Mouse (Mus musculus) liver, embryonic 11.5 days (tissue): ENCODE measurements around the gene Slc5a6. TPM values are rescaled to one million over a fixed set of nuclear protein-coding genes. Genes with fewer than 3 reads are reported as not detected.
"Not testable (repeated sequence)": the region's sequence is repeated elsewhere in the genome, so short reads cannot be mapped to it uniquely, and the experiment has no call there.

Experiments
- ATAC-seq: fragments of 200-750 bp; cut with Nextera tagmentation; replicated peaks from 2 replicates; pipeline ENCODE4 v1.8.0; 2017; ENCODE audit warnings: moderate number of reproducible peaks, mild to moderate bottlenecking, moderate TSS enrichment, moderate library complexity; ENCODE audit not compliant: low FRiP score
- DNase-seq: peaks from one replicate; pipeline ENCODE4 v3.0.0-alpha.2; 2017; ENCODE audit warnings: low spot score
- H3K27ac ChIP-seq: fragments of 300-500 bp; sonication (generic); 2 replicates; pipeline ENCODE4 v1.5.1; 2014; ENCODE audit warnings: mild to moderate bottlenecking, low read depth, low read length, control low read depth
- H3K27me3 ChIP-seq: fragments of 300-500 bp; sonication (generic); replicated peaks from 2 replicates; pipeline ENCODE4 v1.6.1; 2014; ENCODE audit warnings: low read length, mixed read lengths; ENCODE audit not compliant: control insufficient read depth, insufficient read depth
- H3K36me3 ChIP-seq: fragments of 300-500 bp; sonication (generic); 2 replicates; pipeline ENCODE4 v1.6.1; 2014; ENCODE audit warnings: mild to moderate bottlenecking, low read length, moderate library complexity, mixed read lengths; ENCODE audit not compliant: control insufficient read depth, insufficient read depth
- H3K4me1 ChIP-seq: fragments of 300-500 bp; sonication (generic); replicated peaks from 2 replicates; pipeline ENCODE4 v1.6.1; 2014; ENCODE audit warnings: low read length, mixed read lengths; ENCODE audit not compliant: control insufficient read depth, insufficient read depth
- H3K4me2 ChIP-seq: fragments of 300-500 bp; sonication (generic); 2 replicates; pipeline ENCODE4 v1.6.1; 2014; ENCODE audit warnings: mild to moderate bottlenecking, control low read depth, moderate library complexity
- H3K4me3 ChIP-seq: fragments of 300-500 bp; sonication (generic); 2 replicates; pipeline ENCODE4 v1.5.1; 2014; ENCODE audit warnings: low read depth, low read length, control low read depth
- H3K9ac ChIP-seq: fragments of 300-500 bp; sonication (generic); 2 replicates; pipeline ENCODE4 v1.6.1; 2014; ENCODE audit warnings: low read depth, low read length, control low read depth
- H3K9me3 ChIP-seq: fragments of 300-500 bp; sonication (generic); 2 replicates; pipeline ENCODE4 v1.6.1; 2016; ENCODE audit warnings: low read length, inconsistent platforms, mixed read lengths; ENCODE audit not compliant: control insufficient read depth
- WGBS: fragments of 180-500 bp; shearing (Covaris S2); extraction: QIAGEN DNeasy Blood & Tissue Kit; methylation state at CpG from one replicate; pipeline ENCODE4 v1.1.7; 2014; 5-methylcytosine and 5-hydroxymethylcytosine counted together
- polyA plus RNA-seq: library from polyadenylated mRNA; unstranded; fragments of >200 nt; fragmentation: Nextera tagmentation; extraction: Ambion mirVana; gene quantifications from 2 replicates; pipeline ENCODE4 v1.2.1, GENCODE M21; 2014

Gene Slc5a6
- polyA plus RNA-seq, 1 experiment from 2014 or later, result 9.3 TPM

GRCm38 (mm10) chr5:31022690-31023089 lies 26.0 kb downstream of the Slc5a6 start:
- DNase-seq (no peak), ATAC-seq (no peak)
- Histone ChIP-seq H3K27ac (no peak overlapping the region), H3K9ac (no peak overlapping the region), H3K27me3 (no peaks in the 10 kb centered on the region), H3K9me3 (no peaks in the 10 kb centered on the region), H3K4me1 (no peaks in the 10 kb centered on the region), H3K4me3 (no peak overlapping the region), H3K36me3 (no peaks in the 10 kb centered on the region), H3K4me2 (no peak overlapping the region)
- WGBS, result 65% methylated on average over 1 of the region's 1 CpGs

- not testable (repeated sequence) for H3K27me3 ChIP-seq, DNase-seq, H3K4me2 ChIP-seq, H3K27ac ChIP-seq, H3K9ac ChIP-seq, H3K36me3 ChIP-seq, H3K4me1 ChIP-seq, ATAC-seq, H3K4me3 ChIP-seq, H3K9me3 ChIP-seq
- WGBS, result 79% methylated on average over 4 of the region's 5 CpGs
Measured at GRCm38 (mm10) chr5:31021790-31022189, 26.9 kb downstream of the Slc5a6 start.

DNA sequence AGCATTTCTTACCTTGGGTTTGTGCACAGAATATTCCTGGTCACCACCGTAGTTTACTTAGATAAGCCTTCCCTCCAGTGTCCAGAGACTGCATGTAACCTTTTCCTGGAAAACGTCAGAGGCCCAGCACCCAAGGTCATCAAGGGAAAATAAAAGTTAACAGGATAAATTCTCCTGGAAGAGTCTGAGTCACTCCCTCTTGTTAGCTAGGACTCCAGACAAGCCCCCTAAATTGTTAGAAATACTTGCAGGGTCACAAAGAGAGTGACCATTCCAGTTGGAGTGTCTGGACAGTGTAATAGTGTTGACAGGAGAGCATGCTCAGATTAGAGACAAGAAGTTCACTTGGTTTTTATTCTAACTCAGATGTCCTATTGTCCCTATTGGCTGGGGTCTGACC lies 32.8 kb downstream of the Slc5a6 start:
- Histone ChIP-seq H3K4me2 (no peak overlapping the region), H3K27ac (no peak overlapping the region), H3K4me1 (no peaks in the 10 kb centered on the region), H3K27me3 (no peaks in the 10 kb centered on the region), H3K9ac (no peak overlapping the region), H3K4me3 (no peak overlapping the region), H3K9me3 (no peaks in the 10 kb centered on the region), H3K36me3 (no peaks in the 10 kb centered on the region)
- ATAC-seq (no peak), DNase-seq (no peak)
- WGBS, result 57% methylated on average over 2 of the region's 2 CpGs

DNA sequence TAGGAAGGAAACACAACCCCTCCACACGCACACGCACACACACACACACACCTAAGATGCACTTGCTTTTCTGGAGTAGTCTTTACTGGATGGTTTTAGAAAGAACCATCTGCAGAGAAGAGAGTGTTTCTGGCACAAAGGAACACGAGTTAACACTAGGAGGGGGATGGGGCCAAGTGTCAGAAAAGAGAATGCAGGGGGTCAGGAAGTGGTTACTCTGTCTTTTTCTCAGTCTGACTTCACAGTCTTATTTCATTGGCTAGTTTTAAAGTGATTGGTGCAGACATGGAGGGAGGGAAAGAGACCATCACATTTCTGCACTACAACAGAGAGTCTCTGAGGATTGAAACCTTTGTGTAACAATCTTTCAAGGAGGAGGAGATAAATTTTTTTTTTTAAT lies 36.0 kb downstream of the Slc5a6 start:
- no peak for DNase-seq
- ATAC-seq, result no peak
- H3K9ac ChIP-seq, result no peak overlapping the region
- no peak overlapping the region for H3K4me3 ChIP-seq
- H3K27me3 ChIP-seq, result no peaks in the 10 kb centered on the region
- no peak overlapping the region for H3K4me2 ChIP-seq
- H3K9me3 ChIP-seq, result no peaks in the 10 kb centered on the region
- H3K36me3 ChIP-seq, result no peaks in the 10 kb centered on the region
- H3K27ac ChIP-seq, result no peak overlapping the region
- 64% methylated on average over 3 of the region's 3 CpGs for WGBS
- no peaks in the 10 kb centered on the region for H3K4me1 ChIP-seq

GRCm38 (mm10) chr5:31004184-31004583 lies 44.5 kb downstream of the Slc5a6 start:
- Histone ChIP-seq H3K27ac (no peak overlapping the region), H3K36me3 (no peaks in the 10 kb centered on the region), H3K4me3 (no peak overlapping the region), H3K9me3 (no peaks in the 10 kb centered on the region), H3K27me3 (no peaks in the 10 kb centered on the region), H3K4me2 (no peak overlapping the region), H3K4me1 (no peaks in the 10 kb centered on the region), H3K9ac (no peak overlapping the region)
- ATAC-seq, result no peak; the same call in 1 of the 2 replicates
- peak; percentile 84 for DNase-seq
- WGBS, result 3% methylated on average over 5 of the region's 5 CpGs

DNA sequence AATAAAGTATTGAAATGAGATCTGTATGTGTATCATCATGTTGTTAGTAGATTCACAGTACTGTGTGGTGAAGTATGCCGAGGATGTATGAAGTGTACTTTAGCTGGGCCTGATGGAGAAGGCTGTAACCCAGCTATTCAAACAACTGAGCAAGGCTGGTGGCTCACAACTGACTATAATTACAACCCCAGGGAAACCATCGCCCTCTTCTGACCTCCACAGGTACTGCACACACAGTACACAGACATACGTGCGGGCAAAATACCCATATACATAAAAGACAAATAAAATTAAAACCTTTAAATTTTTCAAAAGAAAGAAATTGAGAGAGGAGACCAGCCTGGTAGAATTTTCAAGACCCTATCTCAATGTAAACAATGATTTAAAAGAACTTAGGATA lies 47.2 kb downstream of the Slc5a6 start:
- ATAC-seq, result no peak
- Histone ChIP-seq H3K4me3 (no peak overlapping the region), H3K4me2 (no peak overlapping the region), H3K36me3 (no peaks in the 10 kb centered on the region), H3K9ac (no peak overlapping the region), H3K27ac (no peak overlapping the region), H3K4me1 (no peaks in the 10 kb centered on the region), H3K27me3 (no peaks in the 10 kb centered on the region), H3K9me3 (no peaks in the 10 kb centered on the region)
- no peak for DNase-seq
- WGBS, result 78% methylated on average over 4 of the region's 4 CpGs

GRCm38 (mm10) chr5:31000993-31001392 lies 47.7 kb downstream of the Slc5a6 start:
- H3K36me3 ChIP-seq, result no peaks in the 10 kb centered on the region
- H3K9me3 ChIP-seq, result no peaks in the 10 kb centered on the region
- H3K4me3 ChIP-seq, result no peak overlapping the region
- 83% methylated on average over 2 of the region's 2 CpGs for WGBS
- no peak overlapping the region for H3K27ac ChIP-seq
- no peak overlapping the region for H3K9ac ChIP-seq
- no peak for DNase-seq
- no peaks in the 10 kb centered on the region for H3K27me3 ChIP-seq
- H3K4me1 ChIP-seq, result no peaks in the 10 kb centered on the region
- no peak overlapping the region for H3K4me2 ChIP-seq
- ATAC-seq, result no peak

DNA sequence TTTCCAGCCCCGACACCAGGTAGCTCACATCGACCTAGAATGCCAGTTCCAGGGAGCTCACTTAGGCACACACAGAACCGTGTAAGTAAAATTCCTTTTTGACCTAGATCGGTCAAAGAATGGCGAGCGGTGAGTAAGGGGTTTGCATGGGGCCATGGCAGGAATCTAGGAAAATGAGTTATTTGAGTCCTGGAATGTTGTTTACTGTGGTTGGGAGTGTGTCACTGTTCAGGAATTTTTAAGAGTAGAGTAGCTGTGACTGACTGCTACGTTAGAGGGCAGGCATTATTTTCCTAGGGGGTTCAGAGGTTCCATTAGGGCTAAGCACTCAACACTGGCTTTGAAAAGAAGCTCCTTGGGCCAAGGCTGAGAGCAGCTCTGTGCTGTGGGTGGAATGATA lies 48.6 kb downstream of the Slc5a6 start:
- WGBS, result 72% methylated on average over 7 of the region's 7 CpGs
- no peak overlapping the region for H3K4me2 ChIP-seq
- no peaks in the 10 kb centered on the region for H3K36me3 ChIP-seq
- H3K27me3 ChIP-seq, result 0 out of 2 replicates have a peak, but pooled peaks cover under 1% of the 10 kb centered on the region
- H3K4me3 ChIP-seq, result no peak overlapping the region
- no peak for ATAC-seq
- no peak overlapping the region for H3K27ac ChIP-seq
- no peaks in the 10 kb centered on the region for H3K4me1 ChIP-seq
- H3K9ac ChIP-seq, result no peak overlapping the region
- H3K9me3 ChIP-seq, result no peaks in the 10 kb centered on the region
- DNase-seq, result no peak

GRCm38 (mm10) chr5:30999324-30999723 lies 49.4 kb downstream of the Slc5a6 start:
- Histone ChIP-seq H3K36me3 (no peaks in the 10 kb centered on the region), H3K4me1 (no peaks in the 10 kb centered on the region), H3K27me3 (0 out of 2 replicates have a peak, but pooled peaks cover 2% of the 10 kb centered on the region), H3K9ac (no peak overlapping the region), H3K27ac (no peak overlapping the region), H3K4me3 (no peak overlapping the region), H3K9me3 (no peaks in the 10 kb centered on the region), H3K4me2 (no peak overlapping the region)
- 71% methylated on average over 5 of the region's 5 CpGs for WGBS
- DNase-seq, result no peak
- no peak for ATAC-seq
